Mouse (Mus musculus) ES-Bruce4 (cell line): ENCODE results near the gene Slc16a1. TPM values are rescaled to one million over a fixed set of nuclear protein-coding genes. Genes with fewer than 3 reads are reported as not detected.

Source experiments
- H3K27ac ChIP-seq: 2 replicates; pipeline ENCODE4 v1.5.1; 2012; ENCODE audit warnings: low read length, inconsistent platforms; ENCODE audit not compliant: insufficient read depth
- H3K27me3 ChIP-seq: 2 replicates; pipeline ENCODE4 v1.6.1; 2012; ENCODE audit warnings: mild to moderate bottlenecking, low read length, inconsistent platforms; ENCODE audit not compliant: control insufficient read depth, poor library complexity, insufficient read depth, severe bottlenecking
- H3K36me3 ChIP-seq: 2 replicates; pipeline ENCODE4 v1.6.1; 2012; ENCODE audit warnings: inconsistent platforms, mild to moderate bottlenecking, low read length, moderate library complexity; ENCODE audit not compliant: control insufficient read depth, poor library complexity, insufficient read depth, severe bottlenecking
- H3K4me1 ChIP-seq: one replicate; pipeline ENCODE4 v1.8.1; 2011; ENCODE audit warnings: low read length; ENCODE audit not compliant: control insufficient read depth, insufficient read depth
- H3K4me3 ChIP-seq: 2 replicates; pipeline ENCODE4 v1.5.1; 2011; ENCODE audit warnings: low read depth, mild to moderate bottlenecking, low read length
- H3K9ac ChIP-seq: 2 replicates; pipeline ENCODE4 v1.6.1; 2012; ENCODE audit warnings: low read depth, mild to moderate bottlenecking, inconsistent platforms; ENCODE audit not compliant: poor library complexity, severe bottlenecking
- H3K9me3 ChIP-seq: replicated peaks from 2 replicates; pipeline ENCODE4 v1.6.1; 2012; ENCODE audit warnings: mild to moderate bottlenecking, low read length, inconsistent platforms; ENCODE audit not compliant: control insufficient read depth, poor library complexity, insufficient read depth, severe bottlenecking
- CTCF ChIP-seq: IDR thresholded peaks from one replicate; pipeline ENCODE4 v1.8.1; 2011; ENCODE audit warnings: low read depth, low read length
- EP300 ChIP-seq: IDR thresholded peaks from 2 replicates; pipeline ENCODE4 v1.6.1; 2011; ENCODE audit warnings: low read depth, low read length; ENCODE audit not compliant: insufficient read depth
- POLR2A ChIP-seq: IDR thresholded peaks from one replicate; pipeline ENCODE4 v1.8.1; 2011; ENCODE audit warnings: low read length; ENCODE audit not compliant: insufficient read depth
- polyA plus RNA-seq: library from polyadenylated mRNA; stranded (reverse); fragments of >200 nt; gene quantifications from 2 replicates; pipeline ENCODE4 v1.2.4, GENCODE M21; 2011; ENCODE audit warnings: low read depth; ENCODE audit not compliant: missing spikeins, insufficient read depth, insufficient read length

Gene Slc16a1
- polyA plus RNA-seq, 1 experiment = 87.2 TPM

GRCm38 (mm10) chr3:104616155-104616554 is 22.3 kb upstream of the Slc16a1 start:
- TF ChIP-seq CTCF (no peak), POLR2A (no peak), EP300 (no peak)
- Histone ChIP-seq H3K9ac (no peak overlapping the region), H3K36me3 (no peaks in the 10 kb centered on the region), H3K27ac (no peak overlapping the region), H3K27me3 (no peaks in the 10 kb centered on the region), H3K4me3 (no peak overlapping the region), H3K4me1 (no peaks in the 10 kb centered on the region), H3K9me3 (no peaks in the 10 kb centered on the region)

- Histone ChIP-seq H3K27ac (no peak overlapping the region), H3K9ac (no peak overlapping the region), H3K4me1 (no peaks in the 10 kb centered on the region), H3K9me3 (no peaks in the 10 kb centered on the region), H3K27me3 (no peaks in the 10 kb centered on the region), H3K4me3 (no peak overlapping the region), H3K36me3 (no peaks in the 10 kb centered on the region)
- TF ChIP-seq POLR2A = no peak
- TF ChIP-seq EP300 = no peak
- TF ChIP-seq CTCF = no peak
Measured at GRCm38 (mm10) chr3:104621841-104622240, 16.6 kb upstream of the Slc16a1 start.

GRCm38 (mm10) chr3:104629810-104630209 is 8.7 kb upstream of the Slc16a1 start:
- Histone ChIP-seq H3K4me1 (peaks cover 1% of the 10 kb centered on the region), H3K4me3 (no peak overlapping the region), H3K27me3 (no peaks in the 10 kb centered on the region), H3K9me3 (no peaks in the 10 kb centered on the region), H3K9ac (no peak overlapping the region), H3K36me3 (peaks cover 3% of the 10 kb centered on the region), H3K27ac (no peak overlapping the region)
- TF ChIP-seq CTCF (no peak), POLR2A (no peak), EP300 (no peak)

- Histone ChIP-seq H3K4me3 (no peak overlapping the region), H3K27me3 (no peaks in the 10 kb centered on the region), H3K4me1 (peaks cover 1% of the 10 kb centered on the region), H3K9me3 (no peaks in the 10 kb centered on the region), H3K9ac (no peak overlapping the region), H3K27ac (no peak overlapping the region), H3K36me3 (peaks cover 3% of the 10 kb centered on the region)
- no peak for TF ChIP-seq POLR2A
- no peak for TF ChIP-seq EP300
- no peak for TF ChIP-seq CTCF
Measured at GRCm38 (mm10) chr3:104630941-104631340, 7.5 kb upstream of the Slc16a1 start.

GRCm38 (mm10) chr3:104632560-104633162 is 5.8 kb upstream of the Slc16a1 start:
- no peak overlapping the region for H3K27ac ChIP-seq
- H3K9ac ChIP-seq = no peak overlapping the region
- H3K36me3 ChIP-seq = peaks cover 3% of the 10 kb centered on the region
- no peak for TF ChIP-seq POLR2A
- TF ChIP-seq CTCF = no peak
- no peak for TF ChIP-seq EP300
- H3K4me3 ChIP-seq = no peak overlapping the region
- H3K9me3 ChIP-seq = no peaks in the 10 kb centered on the region
- H3K27me3 ChIP-seq = no peaks in the 10 kb centered on the region
- peaks cover 1% of the 10 kb centered on the region for H3K4me1 ChIP-seq

- TF ChIP-seq POLR2A = no peak
- TF ChIP-seq EP300 = no peak
- no peak for TF ChIP-seq CTCF
- no peaks in the 10 kb centered on the region for H3K27me3 ChIP-seq
- H3K36me3 ChIP-seq = peaks cover 3% of the 10 kb centered on the region
- H3K27ac ChIP-seq = no peak overlapping the region
- H3K4me3 ChIP-seq = no peak overlapping the region
- H3K4me1 ChIP-seq = no peaks in the 10 kb centered on the region
- no peak overlapping the region for H3K9ac ChIP-seq
- no peaks in the 10 kb centered on the region for H3K9me3 ChIP-seq
Measured at GRCm38 (mm10) chr3:104636491-104636890, 2.0 kb upstream of the Slc16a1 start.
